Mouse (Mus musculus): Measurements from ENCODE around the gene Tanc1. TPM values are rescaled to one million over a fixed set of nuclear protein-coding genes. Genes with fewer than 3 reads are reported as not detected.
A peak's percentile ranks its signal among the peaks of the same experiment; 100 is the strongest.

Gene Tanc1
- polyA plus RNA-seq, 1 experiment from 2014 or later = 8.9 TPM

- no peak for ATAC-seq (ENCODE audit: low FRiP score)
- Histone ChIP-seq H3K9me3 (peaks cover 5% of the 10 kb centered on the region; the same call in 1 of the 2 replicates), H3K27me3 (no peaks in the 10 kb centered on the region), H3K4me2 (peak overlapping the region; percentile 86), H3K27ac (no peak overlapping the region), H3K4me1 (replicated peaks) (peaks cover 5% of the 10 kb centered on the region), H3K4me3 (peak overlapping the region; percentile 67), H3K36me3 (no peaks in the 10 kb centered on the region), H3K9ac (0 out of 2 replicates have a peak overlapping the region, but pooled peaks have one; percentile 77)
- 81% methylated on average over 6 of the region's 6 CpGs for WGBS
Measured at GRCm38 (mm10) chr2:59881404-59881803, 269.6 kb downstream of the Tanc1 start.

- H3K9ac ChIP-seq = peak within 1 kb of the TSS; percentile 77
- 5% methylated on average over 57 of the region's 57 CpGs for WGBS
- no peaks in the 10 kb centered on the region for H3K27me3 ChIP-seq
- H3K27ac ChIP-seq = peak within 1 kb of the TSS; percentile 30; the same call in 1 of the 2 replicates
- ATAC-seq (ENCODE audit: low FRiP score) = peak; percentile 95
- H3K4me3 ChIP-seq = peak within 1 kb of the TSS; percentile 67
- peaks cover 5% of the 10 kb centered on the region for H3K4me1 ChIP-seq (replicated peaks)
- H3K36me3 ChIP-seq = no peaks in the 10 kb centered on the region
- H3K4me2 ChIP-seq = peak within 1 kb of the TSS; percentile 86
- H3K9me3 ChIP-seq = peaks cover 5% of the 10 kb centered on the region; the same call in 1 of the 2 replicates
Measured at GRCm38 (mm10) chr2:59881831-59882741, 270.2 kb downstream of the Tanc1 start, which contains the start of gene Wdsub1. Wdsub1 (minus strand) TSS chr2:59882591.

GRCm38 (mm10) chr2:59882742-59883281 is 271.0 kb downstream of the Tanc1 start:
- Histone ChIP-seq H3K4me2 (peak overlapping the region; percentile 86), H3K27me3 (no peaks in the 10 kb centered on the region), H3K4me3 (peak overlapping the region; percentile 67), H3K27ac (no peak overlapping the region), H3K4me1 (replicated peaks) (peaks cover 5% of the 10 kb centered on the region), H3K36me3 (no peaks in the 10 kb centered on the region), H3K9me3 (peaks cover 5% of the 10 kb centered on the region; the same call in 1 of the 2 replicates), H3K9ac (no peak overlapping the region)
- peak; percentile 43 for ATAC-seq (ENCODE audit: low FRiP score)
- whole genome bisulfite sequencing = 70% methylated on average over 8 of the region's 8 CpGs

- 85% methylated on average over 6 of the region's 6 CpGs for WGBS
- H3K4me2 ChIP-seq = no peak overlapping the region
- peaks cover 7% of the 10 kb centered on the region; the same call in 1 of the 2 replicates for H3K36me3 ChIP-seq
- no peak overlapping the region for H3K9ac ChIP-seq
- H3K9me3 ChIP-seq = no peaks in the 10 kb centered on the region
- no peaks in the 10 kb centered on the region for H3K4me1 ChIP-seq (replicated peaks)
- no peak overlapping the region for H3K27ac ChIP-seq
- H3K4me3 ChIP-seq = no peak overlapping the region
- no peak for ATAC-seq (ENCODE audit: low FRiP score)
- no peaks in the 10 kb centered on the region for H3K27me3 ChIP-seq
Measured at GRCm38 (mm10) chr2:59889699-59890098, 277.9 kb downstream of the Tanc1 start.

Other genes with a start within 250 kb of the Tanc1 start
- 1.6 TPM in 1 of 2 replicates, not detected in the other for gene Dapl1, start 127.4 kb upstream of the Tanc1 start, polyA plus RNA-seq (2015; fragmentation: Nextera tagmentation; extraction: Ambion mirVana)